Mouse (Mus musculus) heart, embryonic 14.5 days (tissue): Measurements from ENCODE around the gene Il34. TPM values are rescaled to one million over a fixed set of nuclear protein-coding genes. Genes with fewer than 3 reads are reported as not detected.

Experiments used
- ATAC-seq: fragments of 200-750 bp; cut with Nextera tagmentation; 2 replicates; pipeline ENCODE4 v1.8.0; 2017; ENCODE audit warnings: low read depth, moderate TSS enrichment; ENCODE audit not compliant: insufficient number of reproducible peaks, insufficient read depth, low FRiP score
- H3K27ac ChIP-seq, 2 experiments: fragments of 200-500 bp in 1 of 2; fragments of 300-500 bp in 1 of 2; sonication (generic) in 1 of 2; replicated peaks in 1 of 2; 2 replicates each; pipeline ENCODE4 v1.5.1; 2012 to 2014; ENCODE audit warnings: low read depth in 2 of 2, low read length in 2 of 2, control low read depth in 1 of 2, mild to moderate bottlenecking in 1 of 2, mixed read lengths in 1 of 2; ENCODE audit not compliant: control insufficient read depth in 1 of 2, insufficient read depth in 1 of 2
- H3K27me3 ChIP-seq: fragments of 300-500 bp; sonication (generic); 2 replicates; pipeline ENCODE4 v1.6.1; 2014; ENCODE audit warnings: mild to moderate bottlenecking, low read length, control low read depth; ENCODE audit not compliant: control insufficient read depth, insufficient read depth
- H3K36me3 ChIP-seq: fragments of 300-500 bp; sonication (generic); 2 replicates; pipeline ENCODE4 v1.6.1; 2014; ENCODE audit warnings: mild to moderate bottlenecking, control low read depth, low read length, mixed read lengths; ENCODE audit not compliant: control insufficient read depth, insufficient read depth
- H3K4me1 ChIP-seq, 2 experiments: fragments of 200-500 bp in 1 of 2; fragments of 300-500 bp in 1 of 2; sonication (generic) in 1 of 2; 2 replicates each; pipeline ENCODE4 v1.6.1; 2012 to 2014; ENCODE audit warnings: low read length in 2 of 2, control low read depth in 1 of 2, mixed read lengths in 1 of 2; ENCODE audit not compliant: control insufficient read depth in 2 of 2, insufficient read depth in 2 of 2
- H3K4me2 ChIP-seq: fragments of 300-500 bp; sonication (generic); 2 replicates; pipeline ENCODE4 v1.6.1; 2014; ENCODE audit warnings: mild to moderate bottlenecking, low read length
- H3K4me3 ChIP-seq, 2 experiments: fragments of 200-500 bp in 1 of 2; fragments of 300-500 bp in 1 of 2; sonication (generic) in 1 of 2; 2 replicates each; pipeline ENCODE4 v1.5.1; 2012 to 2014; ENCODE audit warnings: low read length in 2 of 2, mild to moderate bottlenecking in 2 of 2, control low read depth in 1 of 2, low read depth in 1 of 2, moderate library complexity in 1 of 2; ENCODE audit not compliant: control insufficient read depth in 1 of 2, insufficient read depth in 1 of 2
- H3K9ac ChIP-seq: fragments of 300-500 bp; sonication (generic); 2 replicates; pipeline ENCODE4 v1.6.1; 2014; ENCODE audit warnings: mild to moderate bottlenecking, low read length
- H3K9me3 ChIP-seq: fragments of 300-500 bp; sonication (generic); 2 replicates; pipeline ENCODE4 v1.6.1; 2016; ENCODE audit warnings: low read length, control low read depth; ENCODE audit not compliant: control insufficient read depth
- WGBS: fragments of 180-500 bp; shearing (Covaris S2); extraction: QIAGEN DNeasy Blood & Tissue Kit; methylation state at CpG from one replicate; pipeline ENCODE4 v1.1.7; 2014; 5-methylcytosine and 5-hydroxymethylcytosine counted together
- polyA plus RNA-seq: library from polyadenylated mRNA; unstranded; fragments of >200 nt; fragmentation: Nextera tagmentation; extraction: Ambion mirVana; gene quantifications from 2 replicates; pipeline ENCODE4 v1.2.1, GENCODE M21; 2014

Gene Il34
- polyA plus RNA-seq, 1 experiment from 2014 or later, result 0.49 TPM

- H3K4me1 ChIP-seq, result peaks cover 11 to 34% of the 10 kb centered on the region in 2 experiments; a peak in 3 of 4 replicates
- ATAC-seq, result no peak
- WGBS, result 80% methylated on average over 5 of the region's 5 CpGs
- H3K27me3 ChIP-seq, result no peaks in the 10 kb centered on the region
- H3K9me3 ChIP-seq, result no peaks in the 10 kb centered on the region
- H3K36me3 ChIP-seq, result 0 out of 2 replicates have a peak, but pooled peaks cover 4% of the 10 kb centered on the region
- no peak overlapping the region for H3K4me3 ChIP-seq
- no peak overlapping the region for H3K9ac ChIP-seq
- no peak overlapping the region for H3K4me2 ChIP-seq
- H3K27ac ChIP-seq, result no peak overlapping the region
These were observed 108.2 kb downstream of the Il34 start for GRCm38 (mm10) chr8:110697571-110697970.

- no peak for ATAC-seq
- WGBS, result 81% methylated on average over 4 of the region's 4 CpGs
- H3K36me3 ChIP-seq, result 0 out of 2 replicates have a peak, but pooled peaks cover 7% of the 10 kb centered on the region
- no peaks in the 10 kb centered on the region for H3K9me3 ChIP-seq
- no peak overlapping the region for H3K4me2 ChIP-seq
- no peaks in the 10 kb centered on the region for H3K27me3 ChIP-seq
- peak overlapping the region in 1 of 2 experiments; percentile 25; a peak in 2 of 4 replicates for H3K27ac ChIP-seq
- no peak overlapping the region for H3K4me3 ChIP-seq
- 0 out of 2 replicates have a peak overlapping the region, but pooled peaks have one; percentile 12 for H3K9ac ChIP-seq
- H3K4me1 ChIP-seq, result peaks cover 8 to 22% of the 10 kb centered on the region in 2 experiments; a peak in 3 of 4 replicates
These were observed 109.7 kb downstream of the Il34 start for GRCm38 (mm10) chr8:110696051-110696450.

- no peak overlapping the region for H3K4me3 ChIP-seq
- WGBS, result 87% methylated on average over 5 of the region's 5 CpGs
- peaks cover 8 to 19% of the 10 kb centered on the region in 2 experiments; a peak in 3 of 4 replicates for H3K4me1 ChIP-seq
- no peaks in the 10 kb centered on the region for H3K27me3 ChIP-seq
- 0 out of 2 replicates have a peak, but pooled peaks cover 7% of the 10 kb centered on the region for H3K36me3 ChIP-seq
- peak overlapping the region in 1 of 2 experiments; percentile 47; a peak in 1 of 4 replicates for H3K27ac ChIP-seq
- no peak for ATAC-seq
- H3K9me3 ChIP-seq, result no peaks in the 10 kb centered on the region
- no peak overlapping the region for H3K9ac ChIP-seq
- no peak overlapping the region for H3K4me2 ChIP-seq
These were observed 110.3 kb downstream of the Il34 start for GRCm38 (mm10) chr8:110695431-110695830.

- H3K27me3 ChIP-seq, result no peaks in the 10 kb centered on the region
- H3K36me3 ChIP-seq, result 0 out of 2 replicates have a peak, but pooled peaks cover 7% of the 10 kb centered on the region
- H3K4me3 ChIP-seq, result no peak overlapping the region
- no peaks in the 10 kb centered on the region for H3K9me3 ChIP-seq
- ATAC-seq, result no peak
- peaks cover 10 to 16% of the 10 kb centered on the region in 2 experiments; a peak in 3 of 4 replicates for H3K4me1 ChIP-seq
- WGBS, result 69% methylated on average over 4 of the region's 4 CpGs
- H3K4me2 ChIP-seq, result no peak overlapping the region
- H3K9ac ChIP-seq, result peak overlapping the region; percentile 16; the same call in 1 of the 2 replicates
- H3K27ac ChIP-seq, result peak overlapping the region in 1 of 2 experiments; percentile 47; a peak in 2 of 4 replicates
These were observed 110.9 kb downstream of the Il34 start for GRCm38 (mm10) chr8:110694826-110695225.

GRCm38 (mm10) chr8:110694226-110694625 is 111.5 kb downstream of the Il34 start:
- Histone ChIP-seq H3K4me2 (no peak overlapping the region), H3K9ac (no peak overlapping the region), H3K4me1 (peaks cover 12 to 19% of the 10 kb centered on the region in 2 experiments), H3K27me3 (no peaks in the 10 kb centered on the region), H3K9me3 (no peaks in the 10 kb centered on the region), H3K36me3 (0 out of 2 replicates have a peak, but pooled peaks cover 7% of the 10 kb centered on the region), H3K4me3 (no peak overlapping the region), H3K27ac (no peak overlapping the region)
- ATAC-seq, result no peak
- WGBS, result 70% methylated on average over 5 of the region's 5 CpGs

Other genes with a start within 250 kb of the Il34 start
- 17.4 and 19.6 TPM in 2 replicates for gene Vac14, start 187.3 kb downstream of the Il34 start, polyA plus RNA-seq
- 17.2 and 17.6 TPM in 2 replicates for gene Mtss1l, start 84.4 kb downstream of the Il34 start, polyA plus RNA-seq
- gene Cog4, start 40.7 kb upstream of the Il34 start, polyA plus RNA-seq, result 60.2 and 62.0 TPM in 2 replicates
- 74.8 and 77.8 TPM in 2 replicates for gene Sf3b3, start 40.9 kb upstream of the Il34 start, polyA plus RNA-seq
- 4.9 and 6.0 TPM in 2 replicates for gene Fuk, start 96.6 kb upstream of the Il34 start, polyA plus RNA-seq
- gene St3gal2, start 114.0 kb upstream of the Il34 start, polyA plus RNA-seq, result 9.6 and 10.4 TPM in 2 replicates
- 13.8 and 14.9 TPM in 2 replicates for gene Ddx19a, start 191.9 kb upstream of the Il34 start, polyA plus RNA-seq
- gene Ddx19b, start 225.8 kb upstream of the Il34 start, polyA plus RNA-seq, result 3.6 and 4.1 TPM in 2 replicates
- gene Aars, start 227.2 kb upstream of the Il34 start, polyA plus RNA-seq, result 31.7 and 35.4 TPM in 2 replicates